Mouse (Mus musculus) intestine, embryonic 14.5 days (tissue): Measurements from ENCODE around the gene Blmh. TPM values are rescaled to one million over a fixed set of nuclear protein-coding genes. Genes with fewer than 3 reads are reported as not detected.

Source experiments
- ATAC-seq: fragments of 200-750 bp; cut with Nextera tagmentation; replicated peaks from 2 replicates; pipeline ENCODE4 v1.8.0; 2017; ENCODE audit warnings: low read depth, moderate number of reproducible peaks, moderate TSS enrichment, moderate library complexity; ENCODE audit not compliant: low FRiP score, low TSS enrichment
- DNase-seq: peaks from one replicate; pipeline ENCODE4 v3.0.0-alpha.2; 2018; ENCODE audit warnings: low spot score
- H3K27ac ChIP-seq: fragments of 300-500 bp; sonication (generic); 2 replicates; pipeline ENCODE4 v1.5.1; 2014; ENCODE audit warnings: low read depth, mild to moderate bottlenecking, control low read depth
- H3K27me3 ChIP-seq: fragments of 300-500 bp; sonication (generic); replicated peaks from 2 replicates; pipeline ENCODE4 v1.6.1; 2014; ENCODE audit warnings: low read length, control low read depth; ENCODE audit not compliant: control insufficient read depth, insufficient read depth
- H3K36me3 ChIP-seq: fragments of 300-500 bp; sonication (generic); 2 replicates; pipeline ENCODE4 v1.6.1; 2014; ENCODE audit warnings: low read length, control low read depth; ENCODE audit not compliant: control insufficient read depth, insufficient read depth
- H3K4me1 ChIP-seq: fragments of 300-500 bp; sonication (generic); replicated peaks from 2 replicates; pipeline ENCODE4 v1.6.1; 2014; ENCODE audit warnings: low read length, control low read depth, mixed read lengths; ENCODE audit not compliant: control insufficient read depth, insufficient read depth
- H3K4me2 ChIP-seq: fragments of 300-500 bp; sonication (generic); 2 replicates; pipeline ENCODE4 v1.6.1; 2014; ENCODE audit warnings: low read length
- H3K4me3 ChIP-seq: fragments of 300-500 bp; sonication (generic); 2 replicates; pipeline ENCODE4 v1.5.1; 2014; ENCODE audit warnings: low read depth, low read length, control low read depth, mixed read lengths
- H3K9ac ChIP-seq: fragments of 300-500 bp; sonication (generic); 2 replicates; pipeline ENCODE4 v1.6.1; 2014; ENCODE audit warnings: mild to moderate bottlenecking, low read length
- H3K9me3 ChIP-seq: fragments of 300-500 bp; sonication (generic); 2 replicates; pipeline ENCODE4 v1.6.1; 2016; ENCODE audit warnings: low read length, control low read depth; ENCODE audit not compliant: control insufficient read depth
- WGBS: fragments of 180-500 bp; shearing (Covaris S2); extraction: QIAGEN DNeasy Blood & Tissue Kit; methylation state at CpG from one replicate; pipeline ENCODE4 v1.1.7; 2014; 5-methylcytosine and 5-hydroxymethylcytosine counted together
- polyA plus RNA-seq: library from polyadenylated mRNA; unstranded; fragments of >200 nt; fragmentation: Nextera tagmentation; extraction: Ambion mirVana; gene quantifications from 2 replicates; pipeline ENCODE4 v1.2.1, GENCODE M21; 2014

Gene Blmh
- polyA plus RNA-seq, 1 experiment from 2014 or later: 101 TPM

- ATAC-seq (no peak), DNase-seq (no peak)
- H3K27me3 ChIP-seq: no peaks in the 10 kb centered on the region
- H3K4me1 ChIP-seq: no peaks in the 10 kb centered on the region
- no peak overlapping the region for H3K4me3 ChIP-seq
- WGBS: 79% methylated on average over 11 of the region's 11 CpGs
- no peak overlapping the region for H3K9ac ChIP-seq
- H3K4me2 ChIP-seq: no peak overlapping the region
- no peaks in the 10 kb centered on the region for H3K9me3 ChIP-seq
- H3K36me3 ChIP-seq: no peaks in the 10 kb centered on the region
- H3K27ac ChIP-seq: no peak overlapping the region
Observed at GRCm38 (mm10) chr11:77018046-77018445, 93.4 kb downstream of the Blmh start.

DNA sequence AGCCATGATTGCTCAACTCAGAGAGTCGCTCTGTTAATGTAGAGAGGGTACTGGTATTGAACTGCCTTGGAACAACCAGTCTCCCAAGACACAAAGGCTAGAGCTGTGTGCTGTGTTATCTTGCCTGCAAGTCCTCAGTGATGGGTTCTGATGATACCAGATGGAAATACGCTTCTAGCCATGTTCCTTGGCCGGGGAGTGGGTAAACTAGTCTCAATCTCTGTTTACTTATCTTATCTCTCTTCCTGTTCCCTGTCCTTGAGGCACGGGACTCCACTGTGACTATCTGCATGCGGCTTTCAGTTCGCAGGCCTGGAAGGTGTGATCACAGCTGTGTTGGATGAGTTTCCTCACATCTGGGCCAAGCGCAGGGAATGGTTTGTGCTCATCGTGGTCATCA lies 94.9 kb downstream of the Blmh start:
- Histone ChIP-seq H3K9ac (no peak overlapping the region), H3K4me3 (no peak overlapping the region), H3K9me3 (no peaks in the 10 kb centered on the region), H3K36me3 (no peaks in the 10 kb centered on the region), H3K4me1 (no peaks in the 10 kb centered on the region), H3K27me3 (no peaks in the 10 kb centered on the region), H3K4me2 (no peak overlapping the region), H3K27ac (no peak overlapping the region)
- WGBS: 54% methylated on average over 8 of the region's 8 CpGs
- no peak for DNase-seq
- ATAC-seq: no peak

GRCm38 (mm10) chr11:77021749-77022396 lies 97.3 kb downstream of the Blmh start:
- 70% methylated on average over 9 of the region's 9 CpGs for WGBS

GRCm38 (mm10) chr11:77026559-77026958 lies 102.0 kb downstream of the Blmh start:
- Histone ChIP-seq H3K9me3 (no peaks in the 10 kb centered on the region), H3K4me1 (no peaks in the 10 kb centered on the region), H3K4me2 (no peak overlapping the region), H3K27me3 (no peaks in the 10 kb centered on the region), H3K27ac (no peak overlapping the region), H3K36me3 (no peaks in the 10 kb centered on the region), H3K4me3 (no peak overlapping the region), H3K9ac (no peak overlapping the region)
- no peak for ATAC-seq
- 77% methylated on average over 3 of the region's 3 CpGs for WGBS
- no peak for DNase-seq

More at GRCm38 (mm10) chr11:77021749-77022396, 97.3 kb downstream of the Blmh start:
- H3K4me1 ChIP-seq: no peaks in the 10 kb centered on the region
- no peaks in the 10 kb centered on the region for H3K36me3 ChIP-seq
- ATAC-seq (no peak), DNase-seq (no peak)
- no peaks in the 10 kb centered on the region for H3K9me3 ChIP-seq
- no peak overlapping the region for H3K27ac ChIP-seq
- no peak overlapping the region for H3K4me3 ChIP-seq
- no peak overlapping the region for H3K9ac ChIP-seq
- no peak overlapping the region for H3K4me2 ChIP-seq
- no peaks in the 10 kb centered on the region for H3K27me3 ChIP-seq

DNA sequence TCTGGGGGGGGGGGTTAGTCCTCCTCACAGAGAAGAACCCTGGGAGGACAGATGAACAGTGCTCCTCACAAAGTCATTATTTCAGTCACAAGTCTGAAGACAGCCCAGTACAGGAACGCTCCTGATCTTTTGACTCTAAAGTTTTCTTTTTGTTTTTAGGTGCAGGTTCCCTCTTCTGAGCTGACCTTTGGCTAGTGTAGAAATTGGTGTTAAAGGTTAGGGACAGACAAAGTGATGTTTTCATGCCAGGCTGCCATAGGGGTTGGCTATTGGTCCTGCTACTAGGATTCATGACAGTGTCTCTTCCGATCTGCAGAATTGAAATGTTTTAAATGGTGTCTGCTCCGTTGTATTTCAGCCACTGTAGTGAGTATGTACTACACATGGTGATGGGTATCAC lies 103.5 kb downstream of the Blmh start:
- Histone ChIP-seq H3K4me2 (no peak overlapping the region), H3K4me1 (no peaks in the 10 kb centered on the region), H3K36me3 (no peaks in the 10 kb centered on the region), H3K9me3 (no peaks in the 10 kb centered on the region), H3K27me3 (no peaks in the 10 kb centered on the region), H3K9ac (no peak overlapping the region), H3K27ac (no peak overlapping the region), H3K4me3 (no peak overlapping the region)
- WGBS: 84% methylated on average over 3 of the region's 3 CpGs
- DNase-seq (no peak), ATAC-seq (no peak)

DNA sequence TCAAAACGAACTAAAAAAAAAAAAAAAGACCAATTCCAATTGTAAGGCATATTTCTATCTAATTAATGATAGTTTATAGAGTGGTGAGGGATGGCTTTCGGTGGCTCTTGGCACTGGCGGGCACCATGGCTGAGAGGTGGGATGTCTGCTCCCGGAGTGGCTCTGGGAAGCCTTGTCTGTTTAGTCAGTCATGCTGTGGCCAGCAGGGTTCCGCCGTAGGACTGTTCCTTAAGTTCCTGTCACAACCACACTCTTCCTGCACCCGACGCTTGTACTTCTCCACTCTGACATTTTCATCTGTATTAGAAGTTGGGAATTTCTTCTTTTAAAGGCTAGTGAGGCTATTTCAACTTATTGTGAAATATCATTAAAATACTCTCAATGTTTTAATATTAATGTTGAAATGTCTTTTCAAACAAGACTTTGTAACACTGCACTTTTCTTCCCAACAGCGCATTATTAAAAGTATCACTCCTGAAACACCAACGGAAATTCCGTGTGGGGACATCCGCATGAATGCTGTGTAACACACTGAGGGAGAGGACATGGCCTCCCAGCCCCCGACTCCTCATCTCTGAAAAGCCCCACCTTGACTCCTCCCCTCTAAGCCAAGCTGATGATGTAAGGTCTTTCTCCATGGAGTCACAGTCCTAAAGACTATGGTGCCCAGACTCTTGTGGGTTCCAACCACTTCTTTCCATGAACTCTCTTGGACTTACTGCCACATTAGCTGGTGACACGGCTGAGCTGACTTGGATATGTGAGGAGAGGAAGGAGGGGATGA lies 106.7 kb downstream of the Blmh start:
- no peaks in the 10 kb centered on the region for H3K27me3 ChIP-seq
- no peaks in the 10 kb centered on the region for H3K9me3 ChIP-seq
- no peak overlapping the region for H3K4me2 ChIP-seq
- H3K4me3 ChIP-seq: no peak overlapping the region
- 76% methylated on average over 14 of the region's 14 CpGs for WGBS
- no peaks in the 10 kb centered on the region for H3K36me3 ChIP-seq
- ATAC-seq (no peak), DNase-seq (no peak)
- H3K4me1 ChIP-seq: no peaks in the 10 kb centered on the region
- H3K9ac ChIP-seq: no peak overlapping the region
- H3K27ac ChIP-seq: no peak overlapping the region

Other genes with a start within 250 kb of the Blmh start
- 0.08 and 0.19 TPM in 2 replicates for gene Trarg1, start 245.0 kb upstream of the Blmh start, polyA plus RNA-seq
- 31.6 and 34.1 TPM in 2 replicates for gene Gosr1, start 161.2 kb upstream of the Blmh start, polyA plus RNA-seq
- gene Cpd, start 77.8 kb upstream of the Blmh start, polyA plus RNA-seq: 17.5 and 20.9 TPM in 2 replicates
- 0.26 and 0.43 TPM in 2 replicates for gene Tmigd1, start 22.6 kb upstream of the Blmh start, polyA plus RNA-seq
- 6.8 and 7.0 TPM in 2 replicates for gene Slc6a4, start 73.8 kb downstream of the Blmh start, polyA plus RNA-seq
- gene Nsrp1, start 153.6 kb downstream of the Blmh start, polyA plus RNA-seq: 53.3 and 53.6 TPM in 2 replicates